Mouse (Mus musculus): ENCODE measurements around the gene Nppa. TPM values are rescaled to one million over a fixed set of nuclear protein-coding genes. Genes with fewer than 3 reads are reported as not detected.
"Not testable (repeated sequence)": the region's sequence is repeated elsewhere in the genome, so short reads cannot be mapped to it uniquely, and the experiment has no call there.

The Nppa gene
- total RNA-seq, 2 experiments from 2014 or later = not detected

DNA sequence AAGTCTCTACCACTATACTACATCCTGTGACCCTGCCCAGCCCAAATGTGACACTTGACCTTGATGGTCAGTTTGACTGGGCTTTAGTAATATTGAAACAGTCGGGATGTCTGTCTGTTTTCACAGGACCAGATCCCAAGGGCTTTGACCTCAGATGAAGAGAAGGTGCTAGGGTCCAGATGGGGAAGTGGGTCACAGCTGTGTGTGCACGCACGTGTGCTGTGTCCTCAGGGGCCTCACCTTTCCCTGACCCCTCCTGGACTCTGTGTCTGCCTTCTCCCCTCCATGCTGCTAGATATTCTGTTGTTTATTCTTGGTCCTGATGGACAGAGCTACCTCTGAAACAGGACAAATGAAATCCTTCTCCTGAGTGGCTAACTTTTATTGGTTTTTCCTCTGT is 10.8 kb downstream of the Nppa start:
- no peak for DNase-seq (ENCODE audit: low spot score)

GRCm38 (mm10) chr4:148012216-148012615 is 11.7 kb downstream of the Nppa start:
- no peak for DNase-seq (ENCODE audit: low spot score)

DNA sequence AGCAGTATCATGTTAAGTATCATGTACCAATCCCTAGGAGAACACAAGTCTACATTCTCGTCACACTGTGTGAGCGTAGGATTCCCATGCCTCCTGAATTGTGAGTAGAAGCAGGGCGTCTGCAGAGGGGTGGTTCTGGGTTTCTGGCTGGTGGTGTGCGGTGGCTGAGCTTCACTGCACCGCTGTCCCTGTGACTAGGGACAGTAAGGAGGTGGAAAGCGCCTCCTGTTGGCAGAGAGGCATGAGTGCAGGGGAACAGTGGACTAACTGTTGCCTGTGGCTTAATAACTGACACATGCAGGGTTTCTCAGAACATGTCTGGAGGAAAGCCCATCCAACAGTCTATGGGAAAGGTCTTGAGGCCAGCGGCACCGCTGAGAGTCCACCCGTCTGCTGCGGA is 14.9 kb downstream of the Nppa start:
- no peak for DNase-seq (ENCODE audit: low spot score)

GRCm38 (mm10) chr4:148016981-148017380 is 16.5 kb downstream of the Nppa start:
- DNase-seq (ENCODE audit: low spot score) = no peak

DNA sequence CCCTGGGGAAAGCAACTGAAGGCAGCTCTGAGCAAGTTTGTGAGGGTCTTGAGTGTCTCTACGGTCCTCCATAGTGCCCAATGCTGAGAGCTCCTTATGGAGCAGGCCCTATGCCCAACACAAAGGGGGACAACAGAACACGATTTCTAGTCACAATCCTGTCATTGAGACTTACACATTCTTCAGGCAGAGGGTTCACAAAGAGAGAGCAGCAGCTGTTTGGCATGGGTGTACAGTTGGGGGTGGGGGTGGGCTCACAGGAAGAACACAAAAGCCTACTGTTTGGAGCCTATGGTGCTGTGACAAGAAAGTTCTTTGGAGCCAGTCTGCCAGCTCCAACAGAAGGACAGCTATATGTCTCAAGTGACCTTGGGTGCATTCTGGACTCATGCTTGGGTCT is 17.9 kb downstream of the Nppa start:
- no peak for DNase-seq (ENCODE audit: low spot score)

- no peak for DNase-seq (ENCODE audit: low spot score)
Observed at GRCm38 (mm10) chr4:148024003-148024402, 23.5 kb downstream of the Nppa start.

GRCm38 (mm10) chr4:148029297-148029696 is 28.8 kb downstream of the Nppa start:
- no peak for DNase-seq (ENCODE audit: low spot score)

DNA sequence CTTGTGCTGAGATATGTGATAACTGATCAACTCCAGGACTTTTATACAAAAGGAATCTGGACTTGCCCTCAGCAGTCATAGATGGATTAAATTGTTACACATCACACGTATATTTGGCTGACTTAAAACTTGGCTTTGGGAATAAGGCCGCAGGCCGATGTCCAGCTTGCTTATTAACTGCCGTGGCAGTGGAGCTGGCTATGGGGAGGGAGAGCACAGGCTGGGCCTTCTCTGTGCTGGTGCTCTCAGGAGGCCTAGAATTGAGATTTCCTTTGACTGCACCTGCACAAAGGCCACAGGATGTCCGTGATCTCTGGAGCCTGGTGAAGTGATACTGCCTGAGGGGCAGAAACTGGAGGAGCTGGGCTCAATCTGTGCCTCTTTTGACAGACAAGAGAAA is 30.0 kb downstream of the Nppa start:
- no peak for DNase-seq (ENCODE audit: low spot score)

GRCm38 (mm10) chr4:148033858-148034410 is 33.4 kb downstream of the Nppa start:
- DNase-seq (ENCODE audit: low spot score) = no peak

GRCm38 (mm10) chr4:148035440-148035839 is 34.9 kb downstream of the Nppa start:
- DNase-seq (ENCODE audit: low spot score) = no peak

GRCm38 (mm10) chr4:148038079-148038599 is 37.6 kb downstream of the Nppa start:
- DNase-seq (ENCODE audit: low spot score) = no peak

DNA sequence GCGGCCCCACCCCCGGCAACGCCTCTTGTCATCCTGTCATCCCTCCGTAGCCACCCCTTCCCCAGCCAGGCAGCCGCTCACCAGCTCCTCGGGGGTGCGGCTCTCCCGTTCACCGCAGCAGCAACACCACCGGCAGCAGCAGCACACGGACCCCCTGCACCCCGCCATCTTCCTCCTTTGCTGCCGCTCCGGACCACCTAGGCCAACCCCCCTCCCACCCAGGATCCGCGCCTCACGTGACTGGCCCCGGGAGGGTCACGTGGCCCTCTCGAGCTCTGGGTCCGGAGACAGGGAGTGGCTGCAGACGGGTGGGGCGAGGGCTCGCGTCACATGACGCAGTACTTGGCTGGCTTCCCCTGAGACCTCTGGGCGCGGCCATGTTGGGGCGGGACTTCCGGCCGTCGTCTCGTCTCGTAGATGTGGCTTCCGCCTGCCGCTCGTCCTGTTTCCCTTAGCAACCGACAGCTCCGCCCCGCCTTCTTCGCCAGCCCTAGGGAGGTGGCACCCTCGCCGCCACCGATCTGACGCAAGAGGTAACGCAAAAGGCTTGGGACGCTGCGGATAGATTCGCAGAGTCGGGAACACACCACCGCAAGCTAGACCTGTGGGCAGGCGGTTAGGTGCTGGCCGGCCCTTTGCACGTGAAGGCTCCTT is 38.2 kb downstream of the Nppa start, which contains the start of the genes Clcn6 and Mthfr:
TSS of gene Clcn6 (minus strand) at position 222 of the 654 bp plus-strand sequence.
TSS of gene Mthfr (plus strand) at position 478 of the 654 bp plus-strand sequence.
- peak; percentile 100 for DNase-seq (ENCODE audit: low spot score)

DNA sequence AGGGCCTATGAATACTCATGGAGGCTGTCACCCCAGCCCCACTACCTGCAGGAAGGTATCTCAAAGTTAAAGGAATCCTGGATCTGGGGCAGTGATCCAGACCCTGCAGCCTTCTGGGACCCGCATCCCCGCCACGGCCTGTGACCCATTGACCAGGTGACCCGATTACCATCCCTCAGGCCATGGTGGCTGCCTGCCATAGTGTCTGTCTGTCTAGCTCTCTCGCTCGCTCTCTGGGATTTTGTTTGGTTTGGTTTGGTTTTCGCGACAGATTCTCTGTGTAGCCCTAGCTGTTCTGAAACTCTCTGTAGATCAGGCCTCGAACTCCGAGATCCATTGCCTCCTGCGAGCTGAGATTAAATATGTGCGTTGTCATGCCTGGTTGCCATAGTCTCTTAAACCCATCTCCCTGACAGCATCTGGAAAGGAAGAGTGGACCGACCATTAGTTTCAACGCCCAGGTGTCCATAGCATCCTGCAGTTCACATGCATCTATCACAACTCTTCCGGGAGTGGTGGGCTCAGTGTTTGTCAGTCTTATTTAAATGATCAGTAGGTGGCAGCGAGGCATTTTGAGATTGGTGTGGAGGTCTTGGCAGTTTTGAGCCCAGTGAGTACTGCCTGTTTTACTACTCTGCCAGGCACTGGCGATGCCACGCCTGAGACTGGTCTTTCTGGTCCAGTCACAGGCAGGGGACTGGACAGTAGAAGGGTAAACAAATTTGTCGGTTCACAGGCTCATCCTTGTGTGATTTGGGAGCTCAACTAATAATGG is 38.9 kb downstream of the Nppa start:
- no peak for DNase-seq (ENCODE audit: low spot score)

GRCm38 (mm10) chr4:148040029-148040830 is 39.7 kb downstream of the Nppa start:
- DNase-seq (ENCODE audit: low spot score) = no peak

GRCm38 (mm10) chr4:148040933-148041610 is 40.5 kb downstream of the Nppa start:
- DNase-seq (ENCODE audit: low spot score) = peak; percentile 78

DNA sequence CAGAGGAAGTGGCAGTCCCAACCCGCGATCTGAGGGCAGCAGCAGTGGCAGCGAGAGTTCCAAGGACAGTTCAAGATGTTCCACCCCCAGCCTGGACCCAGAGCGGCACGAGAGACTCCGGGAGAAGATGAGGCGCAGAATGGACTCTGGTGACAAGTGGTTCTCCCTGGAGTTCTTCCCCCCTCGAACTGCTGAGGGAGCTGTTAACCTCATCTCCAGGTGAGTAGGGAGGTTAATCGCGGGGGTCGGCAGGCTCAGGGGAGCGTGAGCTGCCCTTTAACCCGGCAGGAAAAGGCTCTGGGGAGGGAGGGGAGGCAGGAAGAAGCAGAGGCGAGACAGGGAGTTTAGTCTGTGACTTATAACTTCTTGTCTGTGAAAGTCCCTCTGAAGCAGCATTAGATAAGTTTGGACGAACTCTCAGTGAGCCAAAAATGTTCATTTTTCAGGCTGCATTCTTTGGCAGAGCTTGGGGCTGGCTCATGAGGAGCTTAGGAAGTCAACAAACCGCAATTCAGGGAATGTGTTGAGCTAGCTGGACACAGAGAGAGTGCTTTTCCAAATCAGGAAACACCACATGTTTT is 41.2 kb downstream of the Nppa start:
- peak; percentile 34 for DNase-seq (ENCODE audit: low spot score)

GRCm38 (mm10) chr4:148043327-148043726 is 42.8 kb downstream of the Nppa start:
- DNase-seq (ENCODE audit: low spot score) = not testable (repeated sequence)

- no peak for DNase-seq (ENCODE audit: low spot score)
Observed at GRCm38 (mm10) chr4:148044113-148044512, 43.6 kb downstream of the Nppa start.

DNA sequence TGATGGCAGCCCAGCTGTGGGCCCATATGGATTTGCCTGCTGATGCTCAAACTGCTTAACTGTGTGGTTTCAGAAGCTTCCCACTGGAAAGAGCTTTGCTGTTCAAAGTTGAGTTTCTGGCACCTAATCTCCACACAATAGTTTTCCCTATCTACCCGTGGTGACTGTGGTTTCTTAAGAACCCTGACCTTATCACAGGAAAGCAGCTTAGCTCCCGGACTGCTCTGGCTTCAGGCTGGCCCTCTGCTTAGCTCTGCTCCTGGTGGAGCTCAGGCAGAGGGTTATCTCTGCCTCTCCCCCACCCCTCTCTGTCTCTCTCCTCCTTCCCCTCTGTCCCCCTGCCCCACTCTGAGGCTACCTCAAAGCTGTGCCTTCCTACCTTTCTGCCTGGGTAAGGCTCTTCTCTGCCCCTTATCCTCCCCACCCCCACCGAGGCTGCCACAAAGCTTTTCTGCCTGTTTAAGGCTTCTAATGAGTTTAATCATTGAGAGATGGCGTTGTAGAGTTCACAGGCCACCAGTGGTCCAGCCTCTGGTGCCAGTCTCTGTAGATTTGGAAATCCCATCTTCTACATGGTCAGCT is 46.0 kb downstream of the Nppa start:
- no peak for DNase-seq (ENCODE audit: low spot score)

GRCm38 (mm10) chr4:148050396-148050914 is 49.9 kb downstream of the Nppa start:
- DNase-seq (ENCODE audit: low spot score) = not testable (repeated sequence)

Measured in gastrocnemius, adult 18-20 months (tissue).